Mouse (Mus musculus): ENCODE data around the gene Tor2a. TPM values are rescaled to one million over a fixed set of nuclear protein-coding genes. Genes with fewer than 3 reads are reported as not detected.

Tor2a gene
- 39.8 and 46.6 TPM in 2 replicates for polyA plus RNA-seq (2014; fragmentation: Nextera tagmentation; extraction: Ambion mirVana)

DNA sequence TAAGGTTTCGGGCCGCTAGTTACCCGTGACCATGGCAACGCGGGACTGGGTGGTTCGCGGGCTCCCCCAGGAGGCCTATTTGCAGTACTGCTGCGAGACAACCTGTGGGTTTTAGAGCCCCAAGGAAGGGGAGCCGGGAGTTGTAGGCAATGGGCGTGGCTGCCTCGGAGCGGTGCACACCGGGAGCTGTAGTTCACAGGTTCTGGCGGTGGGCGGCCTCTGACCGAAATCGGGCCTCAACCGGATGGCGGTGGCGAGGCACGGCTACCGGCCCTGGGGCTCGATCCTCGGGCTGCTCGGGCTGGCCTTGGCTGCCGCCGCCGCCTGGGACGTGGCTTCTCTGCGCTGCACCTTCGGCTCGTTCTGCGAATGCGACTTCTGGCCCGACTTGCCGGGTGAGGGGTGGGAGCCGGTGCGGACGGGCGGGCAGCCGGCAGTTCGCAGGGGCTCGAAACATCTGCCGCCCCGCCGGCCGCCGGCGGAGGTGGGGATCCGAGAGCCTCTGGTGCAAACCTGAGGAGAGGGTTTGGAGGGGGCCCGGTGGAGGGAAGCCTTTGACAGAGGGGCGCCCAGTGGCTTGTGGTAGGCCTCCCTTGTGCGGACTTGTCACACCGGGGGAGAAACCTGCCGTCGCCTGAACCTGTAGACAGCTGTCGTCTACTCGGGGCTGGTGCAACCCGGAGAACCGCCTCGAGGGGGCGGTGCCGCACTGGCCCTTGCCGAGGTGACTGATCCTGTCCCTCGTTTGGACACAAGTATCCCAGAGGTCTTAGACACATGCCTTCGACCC lies at the start of gene Tor2a:
Gene Tor2a, plus strand, starts transcription at position 179 of the 790 bp plus-strand sequence.
- Histone ChIP-seq H3K4me3 (ENCODE audit: low read depth, low read length) (peak within 1 kb of the TSS; percentile 69), H3K36me3 (ENCODE audit: control insufficient read depth, insufficient read depth, low read length) (peaks cover 16% of the 10 kb centered on the region; the same call in 1 of the 2 replicates), H3K4me1 (ENCODE audit: control insufficient read depth, insufficient read depth, low read length) (0 out of 2 replicates have a peak, but pooled peaks cover 2% of the 10 kb centered on the region), H3K9ac (ENCODE audit: low read depth, low read length) (peak within 1 kb of the TSS; percentile 85), H3K9me3 (replicated peaks; ENCODE audit: control insufficient read depth, low read length) (no peaks in the 10 kb centered on the region), H3K4me2 (peak within 1 kb of the TSS; percentile 67), H3K27ac (ENCODE audit: low read depth, low read length) (peak within 1 kb of the TSS; percentile 83), H3K27me3 (ENCODE audit: control insufficient read depth, insufficient read depth, low read length) (no peaks in the 10 kb centered on the region)
- peak; percentile 92 for ATAC-seq (replicated peaks; ENCODE audit: insufficient number of reproducible peaks, low FRiP score, low TSS enrichment)
- under 1% methylated on average over 65 of the region's 66 CpGs for WGBS (ENCODE audit: insufficient replicate concordance)

DNA sequence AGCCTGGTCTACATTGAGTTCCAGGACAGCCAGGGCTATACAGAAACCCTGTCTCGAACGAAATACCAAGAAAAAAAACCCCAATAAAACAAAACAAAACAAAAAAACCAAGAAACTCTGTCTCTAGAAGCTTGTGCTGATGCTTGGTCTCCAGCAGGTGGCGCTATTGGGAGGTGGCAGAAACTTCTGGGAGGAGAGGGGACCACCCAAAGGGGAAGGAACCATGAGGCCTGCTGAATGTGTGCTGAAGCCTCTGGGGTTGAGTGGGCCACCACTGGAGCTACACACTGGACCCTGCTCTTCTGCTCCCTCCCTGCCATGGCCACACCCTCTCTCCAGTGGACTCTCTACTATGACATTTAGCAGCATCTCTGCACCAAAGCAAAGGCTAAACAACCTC lies 48.4 kb upstream of the Tor2a start:
- Histone ChIP-seq H3K27me3 (ENCODE audit: control insufficient read depth, insufficient read depth, low read length) (no peaks in the 10 kb centered on the region), H3K4me3 (ENCODE audit: low read depth, low read length) (no peak overlapping the region), H3K36me3 (ENCODE audit: control insufficient read depth, insufficient read depth, low read length) (peaks cover 44% of the 10 kb centered on the region), H3K27ac (ENCODE audit: low read depth, low read length) (no peak overlapping the region), H3K9me3 (replicated peaks; ENCODE audit: control insufficient read depth, low read length) (no peaks in the 10 kb centered on the region), H3K4me2 (no peak overlapping the region), H3K4me1 (ENCODE audit: control insufficient read depth, insufficient read depth, low read length) (peaks cover 8% of the 10 kb centered on the region), H3K9ac (ENCODE audit: low read depth, low read length) (no peak overlapping the region)
- 52% methylated on average over 3 of the region's 3 CpGs for WGBS (ENCODE audit: insufficient replicate concordance)
- ATAC-seq (replicated peaks; ENCODE audit: insufficient number of reproducible peaks, low FRiP score, low TSS enrichment) = no peak

DNA sequence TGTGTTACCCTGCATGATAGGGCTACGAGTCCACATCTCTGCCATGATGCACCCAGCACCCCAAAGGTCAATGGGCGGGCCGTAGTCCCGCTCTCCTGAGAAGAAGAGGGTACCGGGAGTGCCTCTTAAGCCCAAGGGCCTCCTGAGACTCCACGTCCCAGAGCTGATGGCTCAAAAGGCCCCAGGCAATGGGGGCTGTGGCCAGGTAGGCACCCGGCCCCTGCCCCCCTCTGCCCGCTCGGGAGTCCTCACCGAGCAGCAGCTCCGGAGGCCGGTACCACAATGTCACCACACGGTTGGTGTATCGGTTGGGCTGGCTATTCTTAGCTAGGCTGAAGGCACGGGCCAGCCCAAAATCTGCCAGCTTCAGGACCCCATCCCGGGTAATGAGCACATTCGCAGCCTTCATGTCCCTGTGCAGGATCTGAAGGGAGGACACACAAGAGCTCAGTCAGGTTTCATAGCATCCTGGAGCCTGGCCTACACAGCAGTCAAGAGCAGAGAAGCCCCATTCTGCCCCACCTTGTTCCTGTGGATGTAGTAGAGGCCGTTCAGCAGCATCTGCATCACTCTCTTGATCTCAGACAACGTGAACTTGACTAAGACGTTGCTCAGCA lies 47.4 kb upstream of the Tor2a start:
- no peak overlapping the region for H3K9ac ChIP-seq (ENCODE audit: low read depth, low read length)
- no peaks in the 10 kb centered on the region for H3K27me3 ChIP-seq (ENCODE audit: control insufficient read depth, insufficient read depth, low read length)
- 88% methylated on average over 20 of the region's 20 CpGs for WGBS (ENCODE audit: insufficient replicate concordance)
- no peak overlapping the region for H3K4me3 ChIP-seq (ENCODE audit: low read depth, low read length)
- H3K9me3 ChIP-seq (replicated peaks; ENCODE audit: control insufficient read depth, low read length) = no peaks in the 10 kb centered on the region
- peaks cover 16% of the 10 kb centered on the region for H3K4me1 ChIP-seq (ENCODE audit: control insufficient read depth, insufficient read depth, low read length)
- no peak overlapping the region for H3K27ac ChIP-seq (ENCODE audit: low read depth, low read length)
- peaks cover 40% of the 10 kb centered on the region for H3K36me3 ChIP-seq (ENCODE audit: control insufficient read depth, insufficient read depth, low read length)
- ATAC-seq (replicated peaks; ENCODE audit: insufficient number of reproducible peaks, low FRiP score, low TSS enrichment) = no peak
- no peak overlapping the region for H3K4me2 ChIP-seq

DNA sequence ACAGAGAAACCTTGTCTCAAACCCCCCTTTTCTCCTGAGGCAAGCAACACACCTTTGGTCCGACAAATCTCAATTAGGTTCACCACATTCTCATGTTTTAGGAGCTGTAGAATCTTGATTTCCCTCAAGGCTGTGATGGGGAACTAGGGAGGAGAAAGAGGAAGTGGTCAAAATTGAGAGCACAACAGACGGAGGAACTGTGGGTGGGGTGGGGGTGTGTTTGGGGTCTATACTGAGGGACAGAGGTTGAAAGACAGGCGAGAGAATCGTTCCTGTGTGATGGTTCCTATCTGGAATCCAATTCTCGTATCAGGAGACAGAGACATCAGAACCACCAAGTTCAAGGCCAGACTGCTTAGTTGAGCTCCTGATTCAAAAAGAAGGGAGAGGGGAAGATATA lies 46.6 kb upstream of the Tor2a start:
- H3K9me3 ChIP-seq (replicated peaks; ENCODE audit: control insufficient read depth, low read length) = no peaks in the 10 kb centered on the region
- H3K27ac ChIP-seq (ENCODE audit: low read depth, low read length) = no peak overlapping the region
- WGBS (ENCODE audit: insufficient replicate concordance) = 88% methylated on average over 5 of the region's 5 CpGs
- ATAC-seq (replicated peaks; ENCODE audit: insufficient number of reproducible peaks, low FRiP score, low TSS enrichment) = no peak
- peaks cover 22% of the 10 kb centered on the region for H3K4me1 ChIP-seq (ENCODE audit: control insufficient read depth, insufficient read depth, low read length)
- peaks cover 36% of the 10 kb centered on the region for H3K36me3 ChIP-seq (ENCODE audit: control insufficient read depth, insufficient read depth, low read length)
- no peak overlapping the region for H3K4me3 ChIP-seq (ENCODE audit: low read depth, low read length)
- no peak overlapping the region for H3K9ac ChIP-seq (ENCODE audit: low read depth, low read length)
- H3K27me3 ChIP-seq (ENCODE audit: control insufficient read depth, insufficient read depth, low read length) = no peaks in the 10 kb centered on the region
- no peak overlapping the region for H3K4me2 ChIP-seq

DNA sequence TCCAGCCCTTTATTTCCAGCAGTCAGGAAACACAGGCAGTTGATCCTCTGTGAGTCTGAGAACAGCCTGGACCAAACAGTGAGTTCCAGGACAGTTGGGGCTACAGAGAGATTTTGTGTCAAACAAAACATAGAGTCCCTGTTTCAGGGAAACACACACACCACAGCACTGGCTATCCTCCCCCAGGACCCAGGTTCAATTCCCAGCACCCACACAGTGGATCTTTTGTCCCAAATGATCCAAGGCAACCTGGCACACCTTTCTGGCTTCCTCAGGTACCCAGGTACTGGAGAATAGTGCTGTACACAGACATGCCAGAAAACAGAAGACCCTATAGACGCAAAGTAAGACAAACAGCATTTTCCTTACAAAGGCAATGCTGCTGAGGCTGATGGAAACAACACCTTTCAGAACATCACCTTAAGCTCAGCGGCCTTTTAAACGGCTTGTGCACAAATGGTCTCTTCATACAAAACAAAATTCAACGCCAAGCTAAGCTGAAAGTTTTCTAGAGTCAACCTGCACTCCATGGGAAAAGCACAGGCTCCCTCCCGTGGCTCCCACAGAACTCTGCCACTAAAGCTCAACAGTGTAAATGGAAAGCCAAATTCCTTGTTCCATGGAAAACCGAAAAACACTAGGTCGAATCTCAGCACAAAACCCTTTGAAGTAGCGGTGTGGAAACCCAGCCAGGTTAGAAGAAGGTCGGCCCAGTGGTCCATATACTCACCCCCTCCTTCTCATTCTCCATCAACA lies 45.6 kb upstream of the Tor2a start:
- Histone ChIP-seq H3K27me3 (ENCODE audit: control insufficient read depth, insufficient read depth, low read length) (no peaks in the 10 kb centered on the region), H3K9me3 (replicated peaks; ENCODE audit: control insufficient read depth, low read length) (no peaks in the 10 kb centered on the region), H3K4me3 (ENCODE audit: low read depth, low read length) (peak overlapping the region; percentile 90), H3K4me1 (ENCODE audit: control insufficient read depth, insufficient read depth, low read length) (peaks cover 22% of the 10 kb centered on the region), H3K27ac (ENCODE audit: low read depth, low read length) (peak overlapping the region; percentile 98), H3K9ac (ENCODE audit: low read depth, low read length) (peak overlapping the region; percentile 83), H3K36me3 (ENCODE audit: control insufficient read depth, insufficient read depth, low read length) (peaks cover 25% of the 10 kb centered on the region), H3K4me2 (peak overlapping the region; percentile 89)
- 24% methylated on average over 9 of the region's 9 CpGs for whole genome bisulfite sequencing (ENCODE audit: insufficient replicate concordance)
- no peak for ATAC-seq (replicated peaks; ENCODE audit: insufficient number of reproducible peaks, low FRiP score, low TSS enrichment)

DNA sequence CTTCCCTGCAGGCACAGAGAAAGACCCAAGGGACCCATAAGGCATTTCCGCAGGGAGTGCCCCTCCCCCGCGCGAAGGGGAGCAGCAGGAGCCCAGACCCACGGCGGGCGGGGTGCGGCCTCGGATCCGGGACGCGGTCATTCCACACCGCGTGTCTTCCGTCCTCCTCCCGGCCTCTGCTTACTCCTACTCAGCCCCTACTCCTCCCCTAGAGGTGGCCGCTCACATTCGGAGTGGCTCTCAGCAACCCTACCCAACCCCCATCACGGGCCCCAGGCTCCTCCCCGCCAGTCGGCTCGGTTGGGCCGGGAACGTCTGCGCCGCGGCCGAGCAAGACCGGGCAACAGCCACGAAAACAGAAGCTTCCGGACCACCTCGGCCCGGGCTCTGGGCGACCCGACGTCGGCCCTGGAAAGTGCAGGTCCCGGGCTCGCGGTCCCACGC lies 44.9 kb upstream of the Tor2a start:
- Histone ChIP-seq H3K9me3 (replicated peaks; ENCODE audit: control insufficient read depth, low read length) (no peaks in the 10 kb centered on the region), H3K9ac (ENCODE audit: low read depth, low read length) (peak overlapping the region; percentile 83), H3K4me1 (ENCODE audit: control insufficient read depth, insufficient read depth, low read length) (peaks cover 22% of the 10 kb centered on the region), H3K4me2 (peak overlapping the region; percentile 89), H3K4me3 (ENCODE audit: low read depth, low read length) (peak overlapping the region; percentile 90), H3K36me3 (ENCODE audit: control insufficient read depth, insufficient read depth, low read length) (peaks cover 20% of the 10 kb centered on the region), H3K27me3 (ENCODE audit: control insufficient read depth, insufficient read depth, low read length) (no peaks in the 10 kb centered on the region), H3K27ac (ENCODE audit: low read depth, low read length) (peak overlapping the region; percentile 98)
- peak; percentile 69 for ATAC-seq (replicated peaks; ENCODE audit: insufficient number of reproducible peaks, low FRiP score, low TSS enrichment)
- 0% methylated on average over 41 of the region's 41 CpGs for WGBS (ENCODE audit: insufficient replicate concordance)

DNA sequence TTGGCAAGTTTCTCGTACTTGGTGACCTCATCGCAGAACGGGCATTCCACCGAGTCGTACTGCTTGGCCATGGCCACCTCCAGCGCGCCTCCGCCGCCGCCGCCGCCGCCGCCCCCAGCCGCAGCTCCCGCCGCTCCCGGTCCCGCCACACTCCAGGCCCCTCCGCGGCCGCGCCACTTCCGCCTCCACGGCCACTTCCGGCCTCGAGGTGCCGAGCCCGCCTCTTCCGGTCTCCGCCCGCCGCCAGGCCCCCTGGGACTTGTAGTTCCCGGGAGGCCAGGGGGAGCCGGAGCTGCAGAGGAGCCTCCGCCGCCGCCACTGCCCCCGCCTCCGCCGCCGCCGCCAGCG lies 44.5 kb upstream of the Tor2a start:
- peaks cover 22% of the 10 kb centered on the region for H3K4me1 ChIP-seq (ENCODE audit: control insufficient read depth, insufficient read depth, low read length)
- 1% methylated on average over 19 of the region's 44 CpGs for WGBS (ENCODE audit: insufficient replicate concordance)
- H3K27ac ChIP-seq (ENCODE audit: low read depth, low read length) = peak overlapping the region; percentile 98
- no peaks in the 10 kb centered on the region for H3K9me3 ChIP-seq (replicated peaks; ENCODE audit: control insufficient read depth, low read length)
- peak overlapping the region; percentile 90 for H3K4me3 ChIP-seq (ENCODE audit: low read depth, low read length)
- peak overlapping the region; percentile 83 for H3K9ac ChIP-seq (ENCODE audit: low read depth, low read length)
- ATAC-seq (replicated peaks; ENCODE audit: insufficient number of reproducible peaks, low FRiP score, low TSS enrichment) = peak; percentile 90
- H3K27me3 ChIP-seq (ENCODE audit: control insufficient read depth, insufficient read depth, low read length) = no peaks in the 10 kb centered on the region
- peaks cover 18% of the 10 kb centered on the region for H3K36me3 ChIP-seq (ENCODE audit: control insufficient read depth, insufficient read depth, low read length)
- peak overlapping the region; percentile 89 for H3K4me2 ChIP-seq

DNA sequence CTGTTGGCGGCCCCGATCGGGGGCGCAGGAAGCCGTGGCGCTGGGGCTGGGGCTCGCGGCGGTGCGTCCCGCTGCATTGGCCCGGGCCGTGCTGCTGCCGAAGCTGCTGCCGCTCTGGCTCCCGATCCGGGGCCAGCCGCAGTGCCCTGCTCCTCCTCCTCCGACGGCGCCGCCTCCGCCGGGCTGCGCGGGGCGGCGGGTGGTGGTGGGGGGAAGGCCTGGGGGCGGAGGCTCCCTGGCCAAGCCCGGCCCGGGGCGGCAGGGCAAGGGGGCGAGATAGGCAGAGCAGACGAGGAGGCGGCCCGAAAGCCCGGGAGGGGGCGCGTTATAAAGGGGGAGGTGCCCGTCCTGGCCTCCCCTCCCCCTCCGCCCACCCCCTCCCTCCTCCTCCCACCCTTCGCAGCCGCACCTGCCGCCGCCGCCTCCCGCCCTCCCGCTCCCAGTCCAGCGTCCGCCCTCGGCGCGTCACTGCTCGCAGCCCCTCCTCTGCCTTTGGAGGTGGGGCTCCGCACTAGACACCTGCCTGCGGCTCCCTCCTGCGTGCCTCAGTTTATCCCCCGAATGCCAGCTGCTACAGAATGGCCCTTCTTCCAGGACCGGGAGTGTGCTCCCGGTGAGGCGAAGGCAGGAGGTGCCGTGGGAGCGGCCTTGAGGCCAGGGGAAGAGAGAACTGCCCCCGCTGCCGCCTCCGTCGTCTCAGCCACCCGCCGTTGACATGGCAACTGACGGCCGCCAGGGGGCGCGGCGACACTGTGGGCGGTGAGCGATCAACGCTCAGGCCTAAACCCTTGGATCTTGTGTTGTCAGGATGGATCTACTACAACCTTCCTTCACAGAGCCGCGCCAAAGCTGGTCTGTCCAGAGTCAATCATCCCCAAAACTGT lies 43.9 kb upstream of the Tor2a start, which contains the start of gene Cdk9:
Gene Cdk9, minus strand, starts transcription at position 143 of the 884 bp plus-strand sequence.
- H3K36me3 ChIP-seq (ENCODE audit: control insufficient read depth, insufficient read depth, low read length) = peaks cover 15% of the 10 kb centered on the region
- no peaks in the 10 kb centered on the region for H3K9me3 ChIP-seq (replicated peaks; ENCODE audit: control insufficient read depth, low read length)
- ATAC-seq (replicated peaks; ENCODE audit: insufficient number of reproducible peaks, low FRiP score, low TSS enrichment) = peak; percentile 83
- H3K4me2 ChIP-seq = peak within 1 kb of the TSS; percentile 89
- H3K27me3 ChIP-seq (ENCODE audit: control insufficient read depth, insufficient read depth, low read length) = no peaks in the 10 kb centered on the region
- peak within 1 kb of the TSS; percentile 83 for H3K9ac ChIP-seq (ENCODE audit: low read depth, low read length)
- 0% methylated on average over 41 of the region's 79 CpGs for WGBS (ENCODE audit: insufficient replicate concordance)
- peaks cover 22% of the 10 kb centered on the region for H3K4me1 ChIP-seq (ENCODE audit: control insufficient read depth, insufficient read depth, low read length)
- H3K4me3 ChIP-seq (ENCODE audit: low read depth, low read length) = peak within 1 kb of the TSS; percentile 90
- H3K27ac ChIP-seq (ENCODE audit: low read depth, low read length) = peak within 1 kb of the TSS; percentile 98
